In the genomic region with DNA sequence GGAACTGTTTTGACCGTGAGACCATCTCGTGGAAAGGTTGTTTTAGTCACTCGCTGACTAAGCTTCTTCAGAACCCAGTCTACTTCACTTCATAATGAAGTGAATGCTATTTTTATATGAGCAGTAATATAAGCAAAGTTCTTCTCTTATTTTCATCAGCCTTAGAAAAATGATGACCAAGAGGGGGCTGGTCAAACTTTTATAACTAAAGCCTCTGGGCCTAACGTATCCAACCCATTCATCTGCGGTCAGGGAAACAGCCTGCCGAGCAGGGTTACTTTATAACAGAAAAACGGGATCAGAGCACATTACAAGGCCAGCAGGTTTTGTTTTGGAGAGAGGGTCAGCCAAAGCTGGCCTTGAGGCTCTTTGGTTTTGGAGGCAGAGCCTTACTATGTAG, we compare ENCODE assay signal across 23 mouse cellular contexts. TPM values are rescaled to one million over a fixed set of nuclear protein-coding genes. Genes with fewer than 3 reads are reported as not detected.
DNase-seq lines count a peak whose midpoint lies in the region; ATAC-seq lines count a peak whose summit lies in the region.
"Had no signal": no experiment of that assay in that cellular context is flagged by ENCODE, and none has a peak within 500 bp of the region (broad histone marks: within the 10 kb centered on the region; RNA-seq: fewer than 3 reads in every experiment).

No protein-coding gene starts in this region.

- H3K4me1 ChIP-seq in embryonic facial prominence, embryonic 15.5 days, result peaks cover 25% of the 10 kb centered on the region
- H3K4me1 ChIP-seq in embryonic facial prominence, embryonic 10.5 days, result peaks cover 16% of the 10 kb centered on the region
- H3K4me1 ChIP-seq in kidney, embryonic 16.5 days (ENCODE audit: insufficient read depth, low read length), result peaks cover 32% of the 10 kb centered on the region; the same call in 1 of the 2 replicates
- peaks cover 10% of the 10 kb centered on the region for H3K4me1 ChIP-seq in stomach, embryonic 15.5 days
- H3K4me1 ChIP-seq: forebrain, embryonic 10.5 days; midbrain, embryonic 10.5 days; midbrain, embryonic 15.5 days had no signal

- no peak overlapping the region for H3K9ac ChIP-seq in embryonic facial prominence, embryonic 15.5 days
- no peak overlapping the region for H3K9ac ChIP-seq in kidney, embryonic 16.5 days (replicated peaks; ENCODE audit: low read length)
- H3K9ac ChIP-seq in stomach, embryonic 15.5 days, result no peak overlapping the region
- H3K9ac ChIP-seq: forebrain, embryonic 15.5 days; heart, embryonic 15.5 days; liver, embryonic 15.5 days; lung, embryonic 14.5 days; midbrain, embryonic 15.5 days had no signal

- ATAC-seq in embryonic facial prominence, embryonic 15.5 days (ENCODE audit: insufficient number of reproducible peaks, low FRiP score, low TSS enrichment, low read depth), result no peak
- ATAC-seq in kidney, embryonic 16.5 days (ENCODE audit: low FRiP score, low TSS enrichment), result no peak
- no peak for ATAC-seq in stomach, embryonic 15.5 days (ENCODE audit: insufficient read depth, low FRiP score, low read depth)
- ATAC-seq: forebrain, embryonic 15.5 days; hindbrain, embryonic 16.5 days; midbrain, embryonic 15.5 days had no signal

- 76% methylated on average over 7 of the region's 7 CpGs for WGBS in embryonic facial prominence, embryonic 15.5 days
- 92% methylated on average over 7 of the region's 7 CpGs for WGBS in embryonic facial prominence, embryonic 10.5 days
- WGBS in kidney, embryonic 16.5 days, result 69% methylated on average over 7 of the region's 7 CpGs
- WGBS in stomach, embryonic 15.5 days, result 64% methylated on average over 7 of the region's 7 CpGs

- H3K4me2 ChIP-seq in embryonic facial prominence, embryonic 15.5 days (replicated peaks), result no peak overlapping the region
- no peak overlapping the region for H3K4me2 ChIP-seq in kidney, embryonic 16.5 days (replicated peaks; ENCODE audit: low read depth, low read length)
- no peak overlapping the region for H3K4me2 ChIP-seq in stomach, embryonic 15.5 days
- H3K4me2 ChIP-seq: forebrain, embryonic 15.5 days; heart, embryonic 15.5 days; liver, embryonic 15.5 days; lung, embryonic 14.5 days; midbrain, embryonic 15.5 days had no signal

- 0 out of 2 replicates have a peak overlapping the region, but pooled peaks have one; percentile 34 for H3K27ac ChIP-seq in embryonic facial prominence, embryonic 15.5 days (replicated peaks)
- H3K27ac ChIP-seq in embryonic facial prominence, embryonic 10.5 days (replicated peaks), result no peak overlapping the region
- peak overlapping the region; percentile 36; the same call in 1 of the 2 replicates for H3K27ac ChIP-seq in kidney, embryonic 16.5 days (ENCODE audit: low read length)
- H3K27ac ChIP-seq in stomach, embryonic 15.5 days, result peak overlapping the region; percentile 2; the same call in 1 of the 2 replicates
- H3K27ac ChIP-seq: forebrain, embryonic 10.5 days; forebrain, embryonic 15.5 days; heart, embryonic 15.5 days; liver, embryonic 15.5 days; midbrain, embryonic 10.5 days; midbrain, embryonic 15.5 days had no signal

- no peak for DNase-seq in embryonic facial prominence, embryonic 10.5 days (ENCODE audit: low spot score)
- no peak for DNase-seq in kidney, postnatal 14 days
- DNase-seq in NIH3T3 (ENCODE audit: low read depth) (peak; percentile 70), liver (no peak)
- DNase-seq: cerebellum, adult 2 months; gastrocnemius, postnatal 10 days; layer of hippocampus, postnatal 36 days; left cerebral cortex, postnatal 4 days; lung, embryonic 14.5 days; retina, postnatal 1 day; right cerebral cortex, postnatal 14 days; thymus, adult 2 months; thymus, postnatal 36 days had no signal

- no peaks in the 10 kb centered on the region for H3K9me3 ChIP-seq in embryonic facial prominence, embryonic 15.5 days (replicated peaks)
- no peaks in the 10 kb centered on the region for H3K9me3 ChIP-seq in embryonic facial prominence, embryonic 10.5 days
- no peaks in the 10 kb centered on the region for H3K9me3 ChIP-seq in kidney, embryonic 16.5 days (ENCODE audit: low read length)
- no peaks in the 10 kb centered on the region for H3K9me3 ChIP-seq in stomach, embryonic 15.5 days
- H3K9me3 ChIP-seq: forebrain, embryonic 10.5 days; forebrain, embryonic 15.5 days; heart, embryonic 15.5 days; liver, embryonic 15.5 days; midbrain, embryonic 10.5 days; midbrain, embryonic 15.5 days had no signal

- H3K4me3 ChIP-seq in embryonic facial prominence, embryonic 15.5 days (replicated peaks), result no peak overlapping the region
- H3K4me3 ChIP-seq in embryonic facial prominence, embryonic 10.5 days, result no peak overlapping the region
- no peak overlapping the region for H3K4me3 ChIP-seq in kidney, embryonic 16.5 days (ENCODE audit: low read length)
- H3K4me3 ChIP-seq in stomach, embryonic 15.5 days (replicated peaks), result no peak overlapping the region
- H3K4me3 ChIP-seq: forebrain, embryonic 10.5 days; forebrain, embryonic 15.5 days; heart, embryonic 15.5 days; liver, embryonic 15.5 days; midbrain, embryonic 10.5 days; midbrain, embryonic 15.5 days had no signal

- H3K27me3 ChIP-seq in embryonic facial prominence, embryonic 15.5 days, result no peaks in the 10 kb centered on the region
- H3K27me3 ChIP-seq in embryonic facial prominence, embryonic 10.5 days (replicated peaks; ENCODE audit: low read depth, poor library complexity, severe bottlenecking), result no peaks in the 10 kb centered on the region
- no peaks in the 10 kb centered on the region for H3K27me3 ChIP-seq in kidney, embryonic 16.5 days (ENCODE audit: insufficient read depth, low read length)
- H3K27me3 ChIP-seq in stomach, embryonic 15.5 days (replicated peaks), result no peaks in the 10 kb centered on the region
- H3K27me3 ChIP-seq: forebrain, embryonic 15.5 days; heart, embryonic 15.5 days; liver, embryonic 15.5 days; midbrain, embryonic 15.5 days had no signal

- no peaks in the 10 kb centered on the region for H3K36me3 ChIP-seq in embryonic facial prominence, embryonic 15.5 days
- H3K36me3 ChIP-seq in embryonic facial prominence, embryonic 10.5 days (replicated peaks), result no peaks in the 10 kb centered on the region
- no peaks in the 10 kb centered on the region for H3K36me3 ChIP-seq in kidney, embryonic 16.5 days (ENCODE audit: insufficient read depth, low read length)
- no peaks in the 10 kb centered on the region for H3K36me3 ChIP-seq in stomach, embryonic 15.5 days
- H3K36me3 ChIP-seq: forebrain, embryonic 10.5 days; forebrain, embryonic 15.5 days; heart, embryonic 15.5 days; liver, embryonic 15.5 days; midbrain, embryonic 10.5 days; midbrain, embryonic 15.5 days had no signal

RNA-seq across cellular contexts. Expression of gene Mrtfa, which starts 31.3 kb away (rescaled TPM):
- polyA plus RNA-seq in embryonic facial prominence, embryonic 15.5 days (2015; fragmentation: Nextera tagmentation; extraction: Ambion mirVana), result 30.1 and 33.6 TPM in 2 replicates
- 25.0 and 26.3 TPM in 2 replicates for polyA plus RNA-seq in embryonic facial prominence, embryonic 10.5 days (2016; fragmentation: Nextera tagmentation; extraction: Ambion mirVana)
- 22.6 and 28.3 TPM in 2 replicates for polyA plus RNA-seq in kidney, embryonic 16.5 days (2015; fragmentation: Nextera tagmentation; extraction: Ambion mirVana)
- polyA plus RNA-seq in stomach, embryonic 15.5 days (2015; fragmentation: Nextera tagmentation; extraction: Ambion mirVana), result 23.9 and 28.2 TPM in 2 replicates
